8 mouse cellular contexts compared by ENCODE assay signal in the genomic region with DNA sequence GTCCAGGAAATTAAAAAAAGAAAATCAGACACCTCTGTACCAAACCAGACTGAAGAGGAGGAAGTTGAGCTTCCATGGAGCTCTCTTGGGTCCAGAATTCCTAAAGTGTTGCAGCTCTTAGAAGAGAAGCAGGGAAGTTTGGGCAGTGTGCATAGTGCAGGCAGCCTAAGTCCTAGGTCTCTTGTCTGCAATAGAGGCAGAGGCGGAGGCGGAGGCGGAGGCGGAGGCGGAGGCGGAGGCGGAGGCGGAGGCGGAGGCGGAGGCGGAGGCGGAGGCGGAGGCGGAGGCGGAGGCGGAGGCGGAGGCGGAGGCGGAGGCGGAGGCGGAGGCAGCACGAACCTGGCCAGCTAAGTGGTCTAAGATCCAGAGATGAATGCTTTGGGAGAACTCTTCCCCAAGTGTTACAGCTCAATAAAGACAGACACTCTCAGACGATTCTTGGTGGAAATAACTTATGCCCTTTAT. TPM values are rescaled to one million over a fixed set of nuclear protein-coding genes. Genes with fewer than 3 reads are reported as not detected.
A peak's percentile ranks its signal among the peaks of the same experiment; 100 is the strongest.
DNase-seq lines count a peak whose midpoint lies in the region; ATAC-seq and TF ChIP-seq lines count a peak whose summit lies in the region.

No protein-coding gene starts in this region.

- no peaks in the 10 kb centered on the region for H3K79me2 ChIP-seq in CH12.LX (replicated peaks; ENCODE audit: control insufficient read depth, extremely low read depth, insufficient read depth, poor library complexity, severe bottlenecking)

- no peak overlapping the region for H3K9ac ChIP-seq in CH12.LX (ENCODE audit: insufficient read depth, low read depth)

- ATAC-seq in megakaryocyte, adult 5-6 weeks (ENCODE audit: poor library complexity, severe bottlenecking): peak; percentile 61

- DNase-seq in cerebellum, adult 18-20 months: peak; percentile 32 to 34
- no peak for DNase-seq in cerebellum, postnatal 4 days (ENCODE audit: low spot score in 2 of 2)
- no peak for DNase-seq in CH12.LX (ENCODE audit: extremely low read depth)
- DNase-seq in heart, postnatal 25 days (ENCODE audit: low spot score): peak; percentile 19
- peak; percentile 84 to 91 for DNase-seq in kidney, postnatal 25 days
- DNase-seq in thymus, postnatal 0 days (ENCODE audit: low spot score): peak; percentile 35

- no peak for TF ChIP-seq RAD21 in CH12.LX (IDR thresholded peaks at IDR 0.05; ENCODE audit: low read depth, low read length)

- intact Hi-C loops in heart, postnatal 25 days (cut with DNase I): no loop called here

- H3K27me3 ChIP-seq in CH12.LX (replicated peaks): no peaks in the 10 kb centered on the region

- H3K36me3 ChIP-seq in CH12.LX (replicated peaks in 1 of 2; ENCODE audit: control insufficient read depth in 1 of 2, insufficient read depth in 1 of 2, low read length in 1 of 2): no peaks in the 10 kb centered on the region

- peaks cover 13 to 59% of the 10 kb centered on the region in 2 experiments for H3K4me1 ChIP-seq in CH12.LX (ENCODE audit: control insufficient read depth in 1 of 2, insufficient read depth in 2 of 2)
- peaks cover 47% of the 10 kb centered on the region for H3K4me1 ChIP-seq in embryonic fibroblast, embryonic 13.5 days (ENCODE audit: control insufficient read depth, insufficient read depth, low read length)

- TF ChIP-seq CTCF in CH12.LX (conservative IDR thresholded peaks at IDR 0.05 in 1 of 2, IDR thresholded peaks at IDR 0.05 in 1 of 2; ENCODE audit: low read depth in 2 of 2, low read length in 2 of 2): no peak
- no peak for TF ChIP-seq CTCF in embryonic fibroblast, embryonic 13.5 days (IDR thresholded peaks at IDR 0.05; ENCODE audit: borderline replicate concordance, insufficient read depth, low read length)

- no peak overlapping the region for H3K4me3 ChIP-seq in CH12.LX (replicated peaks in 1 of 3; ENCODE audit: low read depth in 2 of 3, low read length in 2 of 3, poor library complexity in 1 of 3)
- H3K4me3 ChIP-seq in embryonic fibroblast, embryonic 13.5 days (ENCODE audit: insufficient read depth, low read length): no peak overlapping the region

- peak overlapping the region; percentile 60 for H3K4me2 ChIP-seq in CH12.LX (ENCODE audit: insufficient read depth, low read depth, poor library complexity, severe bottlenecking)

- dilution Hi-C loops in CH12.LX (cut with MboI; ENCODE audit: extremely low pct_ligation_motif_present, extremely low pct_unique_long_range_greater_than_20kb, low sequenced_read_pairs): no loop called here

- TF ChIP-seq POLR2A in CH12.LX (IDR thresholded peaks at IDR 0.05; ENCODE audit: low read depth, low read length): no peak
- TF ChIP-seq POLR2A in embryonic fibroblast, embryonic 13.5 days (IDR thresholded peaks at IDR 0.05; ENCODE audit: low read depth, low read length): peak; percentile 51; the same call in 1 of the 2 replicates

- H3K9me3 ChIP-seq in CH12.LX (replicated peaks; ENCODE audit: low read length): no peaks in the 10 kb centered on the region

- TF ChIP-seq EP300 in CH12.LX (IDR thresholded peaks at IDR 0.05; ENCODE audit: low read length): no peak

- H3K27ac ChIP-seq in CH12.LX (ENCODE audit: insufficient read depth, low read depth): no peak overlapping the region
- peak overlapping the region; percentile 39 for H3K27ac ChIP-seq in embryonic fibroblast, embryonic 13.5 days (ENCODE audit: insufficient read depth, low read length)

- in situ Hi-C loops in CH12.LX (cut with MboI; ENCODE audit: low pct_ligation_motif_present, low pct_unique_long_range_greater_than_20kb, low sequenced_read_pairs): no loop called here

TF ChIP-seq in CH12.LX, 34 proteins besides CTCF, POLR2A, EP300 and RAD21:
- no peak for TF ChIP-seq MAZ (IDR thresholded peaks at IDR 0.05; ENCODE audit: low read depth, low read length)
- TF ChIP-seq NELFE (IDR thresholded peaks at IDR 0.05; ENCODE audit: low read depth, low read length): no peak
- TF ChIP-seq HCFC1 (IDR thresholded peaks at IDR 0.05; ENCODE audit: low read depth, low read length): no peak
- no peak for TF ChIP-seq GABPA (IDR thresholded peaks at IDR 0.05; ENCODE audit: insufficient replicate concordance, low read depth, low read length)
- no peak for TF ChIP-seq MXI1 (IDR thresholded peaks at IDR 0.05; ENCODE audit: low read depth, low read length)
- no peak for TF ChIP-seq USF2 (conservative IDR thresholded peaks at IDR 0.05; ENCODE audit: low read depth, low read length)
- no peak for TF ChIP-seq E2F4 (IDR thresholded peaks at IDR 0.05; ENCODE audit: insufficient replicate concordance, low read depth, low read length)
- TF ChIP-seq MEF2A (IDR thresholded peaks at IDR 0.05; ENCODE audit: borderline replicate concordance, low read depth, low read length): no peak
- no peak for TF ChIP-seq CHD2 (IDR thresholded peaks at IDR 0.05; ENCODE audit: low read length)
- TF ChIP-seq MYC (IDR thresholded peaks at IDR 0.05; ENCODE audit: low read depth, low read length): no peak
- no peak for TF ChIP-seq MAFK (IDR thresholded peaks at IDR 0.05; ENCODE audit: insufficient replicate concordance, low read length)
- TF ChIP-seq ZC3H11A (IDR thresholded peaks at IDR 0.05; ENCODE audit: low read depth, low read length): no peak
- no peak for TF ChIP-seq CHD1 (IDR thresholded peaks at IDR 0.05; ENCODE audit: low read depth, low read length)
- TF ChIP-seq JUN (IDR thresholded peaks at IDR 0.05; ENCODE audit: insufficient read depth, low read depth, low read length): no peak
- no peak for TF ChIP-seq KAT2A (IDR thresholded peaks at IDR 0.05; ENCODE audit: insufficient replicate concordance, low read length)
- no peak for TF ChIP-seq ELF1 (IDR thresholded peaks at IDR 0.05; ENCODE audit: low read depth, low read length)
- TF ChIP-seq PAX5 (IDR thresholded peaks at IDR 0.05; ENCODE audit: low read length): no peak

RNA-seq across cellular contexts. Expression of a gene that starts 12.7 kb away (rescaled TPM):
- total RNA-seq in CH12.LX (2012; rRNA removed) (0.29 and 0.30 TPM in 2 replicates), CH12.LX (2014; rRNA removed) (0.49 and 0.59 TPM in 2 replicates)
- polyA plus RNA-seq in CH12.LX (2012; ENCODE audit: insufficient read length, low read depth): 3.9 and 4.1 TPM in 2 replicates
- polyA plus RNA-seq in embryonic fibroblast, embryonic 13.5 days (2011; ENCODE audit: insufficient read length, low read depth, missing spikeins): 228 and 282 TPM in 2 replicates
- 10 to 100 TPM in 1 of 2 experiments, 1 to 10 TPM in 1; 9.5 to 10.3 TPM for total RNA-seq in heart, postnatal 25 days (2021)
- 11.1 and 12.2 TPM in 2 replicates for total RNA-seq in megakaryocyte, adult 5-6 weeks (2015)
- 6.0 and 9.0 TPM in 2 replicates for total RNA-seq in megakaryocyte, adult 5-6 weeks (2017)
- 4.1 and 5.1 TPM in 2 replicates for polyA plus RNA-seq in thymus, postnatal 0 days (2015; fragmentation: Nextera tagmentation; extraction: Ambion mirVana)

RNA-seq across cellular contexts. Expression of a gene that starts 24.1 kb away (rescaled TPM):
- 29.6 and 33.0 TPM in 2 replicates for total RNA-seq in CH12.LX (2012; rRNA removed)
- total RNA-seq in CH12.LX (2014; rRNA removed): 76.2 and 90.8 TPM in 2 replicates
- 64.2 and 70.4 TPM in 2 replicates for polyA plus RNA-seq in CH12.LX (2012; ENCODE audit: insufficient read length, low read depth)
- 17.4 and 24.0 TPM in 2 replicates for polyA plus RNA-seq in embryonic fibroblast, embryonic 13.5 days (2011; ENCODE audit: insufficient read length, low read depth, missing spikeins)
- total RNA-seq in heart, postnatal 25 days (2021): under 1 TPM; 0.50 to 0.78 TPM
- total RNA-seq in megakaryocyte, adult 5-6 weeks (2015): 50.9 and 59.7 TPM in 2 replicates
- 68.9 and 80.2 TPM in 2 replicates for total RNA-seq in megakaryocyte, adult 5-6 weeks (2017)
- 34.3 and 35.5 TPM in 2 replicates for polyA plus RNA-seq in thymus, postnatal 0 days (2015; fragmentation: Nextera tagmentation; extraction: Ambion mirVana)

Comparison
In these comparisons a context has a peak if more than half of its experiments do, and no peak if none do; other contexts are left out.
1. DNase-seq: peak in cerebellum, adult 18-20 months (2 of 2), heart, postnatal 25 days (single experiment), kidney, postnatal 25 days (2 of 2) and thymus, postnatal 0 days (single experiment); none in cerebellum, postnatal 4 days (0 of 2) and CH12.LX (single experiment).
2. RNA of a gene that starts 12.7 kb away (total RNA-seq): 6.0 to 12.2 TPM in megakaryocyte, adult 5-6 weeks and 9.5 to 10.3 TPM in heart, postnatal 25 days; 0.29 to 0.59 TPM in CH12.LX; every median in the first group is over 4 times any median in the second.
3. RNA of a gene that starts 24.1 kb away (total RNA-seq): 50.9 to 80.2 TPM in megakaryocyte, adult 5-6 weeks and 29.6 to 90.8 TPM in CH12.LX; 0.50 to 0.78 TPM in heart, postnatal 25 days; every median in the first group is over 10 times any median in the second.